In the genomic region with DNA sequence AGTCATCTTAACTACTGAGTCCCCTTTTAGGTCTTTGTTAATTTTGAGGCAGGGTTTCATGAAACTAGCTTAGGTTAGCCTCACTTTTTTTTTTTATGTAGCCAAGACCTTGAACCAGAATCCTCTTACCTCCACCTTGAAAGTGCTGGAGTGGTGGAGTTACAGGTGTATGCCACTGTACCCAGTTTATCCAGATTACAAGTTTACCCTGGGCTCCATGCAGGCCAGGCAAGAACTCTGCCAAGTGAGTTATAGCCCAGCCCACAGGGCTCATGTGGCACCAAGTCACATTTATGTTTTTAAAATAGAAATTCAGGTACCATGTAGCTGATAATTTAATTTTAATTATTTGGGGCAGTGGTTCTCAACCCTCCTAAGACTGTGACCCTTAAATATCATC, we compare ENCODE assay signal across 22 mouse cellular contexts. TPM values are rescaled to one million over a fixed set of nuclear protein-coding genes. Genes with fewer than 3 reads are reported as not detected.
"Had no signal": no experiment of that assay in that cellular context is flagged by ENCODE, and none has a peak within 500 bp of the region (broad histone marks: within the 10 kb centered on the region; RNA-seq: fewer than 3 reads in every experiment).

No protein-coding gene starts in this region.

- H3K4me1 ChIP-seq: limb, embryonic 10.5 days; liver, embryonic 12.5 days; lung, embryonic 15.5 days; midbrain, embryonic 10.5 days; neural tube, embryonic 12.5 days; neural tube, embryonic 15.5 days had no signal

- H3K36me3 ChIP-seq: liver, embryonic 15.5 days; lung, embryonic 15.5 days had no signal

- DNase-seq: layer of hippocampus, adult 9-11 months; right cerebral cortex, postnatal 14 days; right cerebral cortex, postnatal 4 days had no signal

- H3K4me3 ChIP-seq: layer of hippocampus, adult 2 months; limb, embryonic 10.5 days; limb, embryonic 13.5 days; liver, embryonic 12.5 days; liver, embryonic 15.5 days; lung, embryonic 15.5 days; megakaryocyte, embryonic 14.5 days; midbrain, embryonic 10.5 days; neural tube, embryonic 12.5 days; neural tube, embryonic 15.5 days had no signal

- H3K9ac ChIP-seq: limb, embryonic 13.5 days; liver, embryonic 12.5 days; liver, embryonic 15.5 days; lung, embryonic 15.5 days; neural tube, embryonic 12.5 days; neural tube, embryonic 15.5 days had no signal

- H3K27ac ChIP-seq: kidney, postnatal 0 days; layer of hippocampus, adult 2 months; limb, embryonic 10.5 days; limb, embryonic 13.5 days; liver, embryonic 12.5 days; liver, embryonic 15.5 days; lung, embryonic 15.5 days; midbrain, embryonic 10.5 days; neural tube, embryonic 12.5 days; neural tube, embryonic 15.5 days; stomach, postnatal 0 days had no signal

- H3K4me2 ChIP-seq: limb, embryonic 13.5 days; liver, embryonic 12.5 days; liver, embryonic 15.5 days; lung, embryonic 15.5 days; neural tube, embryonic 12.5 days; neural tube, embryonic 15.5 days had no signal

- H3K9me3 ChIP-seq: limb, embryonic 10.5 days; limb, embryonic 13.5 days; liver, embryonic 12.5 days; liver, embryonic 15.5 days; lung, embryonic 15.5 days; megakaryocyte, embryonic 14.5 days; midbrain, embryonic 10.5 days; neural tube, embryonic 12.5 days; neural tube, embryonic 15.5 days had no signal

- H3K27me3 ChIP-seq: limb, embryonic 13.5 days; liver, embryonic 12.5 days; liver, embryonic 15.5 days; lung, embryonic 15.5 days; neural tube, embryonic 12.5 days; neural tube, embryonic 15.5 days had no signal

RNA-seq across cellular contexts. Expression of a gene that starts 48.0 kb away (rescaled TPM):
- total RNA-seq: layer of hippocampus, adult 2 months; layer of hippocampus, postnatal 25 days; left cerebral cortex, adult 18-20 months; left cerebral cortex, postnatal 25 days had no signal
- polyA plus RNA-seq: kidney, postnatal 0 days; large intestine, adult 2 months; limb, embryonic 10.5 days; limb, embryonic 13.5 days; liver, embryonic 12.5 days; liver, embryonic 15.5 days; lung, embryonic 15.5 days; midbrain, embryonic 10.5 days; midbrain, embryonic 14.5 days; neural tube, embryonic 12.5 days; neural tube, embryonic 15.5 days; stomach, embryonic 14.5 days; stomach, postnatal 0 days; thymus, adult 2 months had no signal

RNA-seq across cellular contexts. Expression of a gene that starts 48.8 kb away (rescaled TPM):
- total RNA-seq: layer of hippocampus, adult 2 months; layer of hippocampus, postnatal 25 days; left cerebral cortex, adult 18-20 months had no signal
- polyA plus RNA-seq: kidney, postnatal 0 days; large intestine, adult 2 months; limb, embryonic 10.5 days; limb, embryonic 13.5 days; liver, embryonic 12.5 days; liver, embryonic 15.5 days; midbrain, embryonic 10.5 days; midbrain, embryonic 14.5 days; neural tube, embryonic 12.5 days; neural tube, embryonic 15.5 days; stomach, embryonic 14.5 days had no signal
